Mouse (Mus musculus) cerebellum, adult 2 months (tissue): Measurements from ENCODE around the gene Tmem163.

Experiments used
- CTCF ChIP-seq: fragments of 200-500 bp; IDR thresholded peaks from 2 replicates; pipeline ENCODE4 v1.5.1; 2011; ENCODE audit warnings: low read depth, mild to moderate bottlenecking, control low read depth, low read length, moderate library complexity, borderline replicate concordance; ENCODE audit not compliant: insufficient read depth
- POLR2A ChIP-seq: fragments of 200-500 bp; IDR thresholded peaks from 2 replicates; pipeline ENCODE4 v1.6.1; 2011; ENCODE audit warnings: low read length, control low read depth, borderline replicate concordance; ENCODE audit not compliant: insufficient read depth

DNA sequence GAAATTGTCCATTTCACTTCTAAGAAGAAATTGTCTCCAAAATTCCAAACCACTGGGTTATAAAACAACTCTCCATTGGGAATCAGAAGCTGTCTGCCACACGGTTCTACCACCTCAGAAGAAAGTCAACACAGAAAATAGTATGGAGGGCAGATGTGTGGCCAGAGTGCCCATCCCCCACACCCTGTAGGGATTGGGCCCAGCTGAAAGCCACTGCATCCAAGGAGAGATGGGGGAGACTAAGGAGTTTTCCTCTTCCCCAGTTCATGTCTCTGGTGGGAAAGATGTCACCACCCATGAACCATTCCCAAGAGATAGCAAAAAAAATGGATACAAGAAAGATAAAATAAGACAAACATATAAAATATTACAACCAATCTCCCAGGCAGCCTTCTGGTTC is 4.1 kb downstream of the Tmem163 start:
- TF ChIP-seq CTCF (no peak), POLR2A (no peak)
